Mouse (Mus musculus) embryonic fibroblast, embryonic 13.5 days (primary cell): ENCODE data around the gene 4933430I17Rik.

Experiments
- CTCF ChIP-seq: IDR thresholded peaks from 2 replicates; pipeline ENCODE4 v1.5.1; 2011; ENCODE audit warnings: mild to moderate bottlenecking, control low read depth, low read length, moderate library complexity, borderline replicate concordance; ENCODE audit not compliant: insufficient read depth
- POLR2A ChIP-seq: IDR thresholded peaks from 2 replicates; pipeline ENCODE4 v1.6.1; 2011; ENCODE audit warnings: low read depth, mild to moderate bottlenecking, control low read depth, low read length, moderate library complexity

DNA sequence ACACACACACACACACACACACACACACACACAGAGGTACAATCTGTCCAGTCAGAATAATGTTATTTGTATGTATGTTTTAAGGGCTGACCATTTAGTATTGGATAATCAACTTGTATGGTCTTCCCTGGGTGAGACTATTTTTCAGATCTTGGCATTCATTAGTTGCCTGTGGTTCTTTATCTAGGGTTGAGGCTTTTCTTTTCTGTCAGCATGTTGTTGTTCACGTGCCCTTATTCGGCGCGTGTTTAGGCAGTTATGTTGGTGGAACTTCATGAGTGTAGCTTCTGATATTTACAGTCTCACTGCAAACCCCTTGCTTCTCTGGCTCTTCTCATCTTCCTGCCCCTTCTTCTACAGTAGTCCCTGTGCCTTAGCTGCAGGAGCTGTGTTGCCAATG lies 2.5 kb downstream of the 4933430I17Rik start:
- TF ChIP-seq CTCF (no peak), POLR2A (no peak)
